Mouse (Mus musculus): Measurements from ENCODE around the gene Usp50. TPM values are rescaled to one million over a fixed set of nuclear protein-coding genes. Genes with fewer than 3 reads are reported as not detected.

Gene Usp50
- total and polyA plus RNA-seq, 3 experiments, result 0.37 to 3.2 (median 0.89) TPM

DNA sequence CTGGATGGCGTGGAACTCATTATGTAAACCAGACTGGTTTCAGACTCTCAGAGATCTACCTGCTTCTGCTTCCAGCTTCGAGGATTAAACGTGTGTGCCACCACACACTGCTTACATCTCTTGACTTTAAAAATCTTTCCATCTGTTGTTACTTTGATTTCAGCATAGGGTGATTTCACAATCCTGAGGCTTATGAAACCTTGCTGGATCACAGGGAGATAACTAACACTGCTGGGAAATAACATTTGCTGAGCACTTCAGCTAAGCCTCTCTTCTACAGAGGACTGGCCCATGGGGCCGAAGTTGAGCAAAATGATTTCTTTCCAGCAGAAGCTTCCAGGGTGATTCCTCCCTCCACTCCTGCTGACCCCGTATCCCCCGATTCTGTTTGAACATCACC is 88.0 kb downstream of the Usp50 start:
- H3K4me2 ChIP-seq (ENCODE audit: insufficient read depth, low read depth, poor library complexity, severe bottlenecking), result no peak overlapping the region
- peaks cover 5% of the 10 kb centered on the region for H3K27me3 ChIP-seq (replicated peaks)
- H3K9me3 ChIP-seq (replicated peaks; ENCODE audit: low read length), result no peaks in the 10 kb centered on the region
- no peak for DNase-seq (ENCODE audit: extremely low read depth)
- no peak overlapping the region for H3K4me3 ChIP-seq (replicated peaks in 1 of 3; ENCODE audit: low read depth in 2 of 3, low read length in 2 of 3, poor library complexity in 1 of 3)
- no peaks in the 10 kb centered on the region for H3K79me2 ChIP-seq (replicated peaks; ENCODE audit: control insufficient read depth, extremely low read depth, insufficient read depth, poor library complexity, severe bottlenecking)
- H3K4me1 ChIP-seq (ENCODE audit: control insufficient read depth in 1 of 2, insufficient read depth in 2 of 2), result no peaks in the 10 kb centered on the region
- H3K36me3 ChIP-seq (replicated peaks in 1 of 2; ENCODE audit: control insufficient read depth in 1 of 2, insufficient read depth in 1 of 2, low read length in 1 of 2), result no peaks in the 10 kb centered on the region
- in situ Hi-C loops (cut with MboI; ENCODE audit: low pct_ligation_motif_present, low pct_unique_long_range_greater_than_20kb, low sequenced_read_pairs), result no loop called here
- TF ChIP-seq UBTF (IDR thresholded peaks at IDR 0.05; ENCODE audit: low read depth, low read length), result no peak
- H3K9ac ChIP-seq (ENCODE audit: insufficient read depth, low read depth), result no peak overlapping the region
- H3K27ac ChIP-seq (ENCODE audit: insufficient read depth, low read depth), result no peak overlapping the region
- dilution Hi-C loops (cut with MboI; ENCODE audit: extremely low pct_ligation_motif_present, extremely low pct_unique_long_range_greater_than_20kb, low sequenced_read_pairs), result no loop called here

DNA sequence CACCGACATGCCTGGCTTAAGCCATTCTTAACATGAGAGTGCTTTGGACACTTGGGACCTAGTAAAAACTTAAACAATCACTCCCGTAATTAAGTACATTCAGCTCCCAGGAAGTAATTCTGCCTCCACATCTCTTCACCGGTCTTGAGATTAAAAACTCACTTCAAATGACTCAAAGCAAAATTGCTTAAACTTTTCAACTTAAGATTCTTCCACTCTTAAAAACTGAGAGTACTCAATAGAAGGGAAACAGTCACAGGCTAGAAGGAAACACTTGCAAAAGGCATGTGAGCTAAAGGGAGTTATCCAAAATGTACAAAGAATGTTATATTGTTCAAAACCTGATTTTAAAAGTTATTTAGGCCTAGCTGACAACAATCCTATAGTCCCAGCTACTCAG is 92.0 kb downstream of the Usp50 start:
- dilution Hi-C loops (cut with MboI; ENCODE audit: extremely low pct_ligation_motif_present, extremely low pct_unique_long_range_greater_than_20kb, low sequenced_read_pairs) (no loop called here), in situ Hi-C loops (cut with MboI; ENCODE audit: low pct_ligation_motif_present, low pct_unique_long_range_greater_than_20kb, low sequenced_read_pairs) (no loop called here)
- no peak for DNase-seq (ENCODE audit: extremely low read depth)
- no peaks in the 10 kb centered on the region for H3K9me3 ChIP-seq (replicated peaks; ENCODE audit: low read length)
- no peak overlapping the region for H3K9ac ChIP-seq (ENCODE audit: insufficient read depth, low read depth)
- no peak overlapping the region for H3K27ac ChIP-seq (ENCODE audit: insufficient read depth, low read depth)
- TF ChIP-seq JUN (IDR thresholded peaks at IDR 0.05; ENCODE audit: insufficient read depth, low read depth, low read length), result no peak
- no peak overlapping the region for H3K4me3 ChIP-seq (replicated peaks in 1 of 3; ENCODE audit: low read depth in 2 of 3, low read length in 2 of 3, poor library complexity in 1 of 3)
- H3K4me1 ChIP-seq (ENCODE audit: control insufficient read depth in 1 of 2, insufficient read depth in 2 of 2), result no peaks in the 10 kb centered on the region
- no peaks in the 10 kb centered on the region for H3K36me3 ChIP-seq (replicated peaks in 1 of 2; ENCODE audit: control insufficient read depth in 1 of 2, insufficient read depth in 1 of 2, low read length in 1 of 2)
- H3K27me3 ChIP-seq (replicated peaks), result peaks cover 5% of the 10 kb centered on the region
- H3K79me2 ChIP-seq (replicated peaks; ENCODE audit: control insufficient read depth, extremely low read depth, insufficient read depth, poor library complexity, severe bottlenecking), result no peaks in the 10 kb centered on the region
- no peak overlapping the region for H3K4me2 ChIP-seq (ENCODE audit: insufficient read depth, low read depth, poor library complexity, severe bottlenecking)

DNA sequence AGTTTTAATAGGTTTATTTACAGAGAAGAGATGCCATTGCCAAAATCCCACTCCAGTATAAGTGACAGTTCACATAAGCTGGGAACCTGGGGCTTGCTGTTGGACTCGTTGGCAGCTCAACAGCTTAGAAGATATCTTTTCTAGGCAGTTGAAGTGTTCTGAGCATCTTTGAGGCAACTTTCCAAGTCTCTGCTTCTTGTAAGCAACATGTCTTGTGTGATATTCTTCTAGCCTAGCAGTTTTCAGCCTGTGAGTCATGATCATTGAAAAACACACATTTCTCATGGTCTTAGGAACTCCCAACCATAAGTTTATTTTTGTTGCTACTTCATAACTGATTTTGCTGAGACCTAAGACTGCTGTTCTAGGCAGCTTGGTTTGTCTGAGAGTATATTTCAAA is 100.3 kb downstream of the Usp50 start:
- Histone ChIP-seq H3K27ac (ENCODE audit: insufficient read depth, low read depth) (no peak overlapping the region), H3K27me3 (replicated peaks) (no peaks in the 10 kb centered on the region)

More for the DNA sequence above, 100.3 kb downstream of the Usp50 start:
- Histone ChIP-seq H3K79me2 (replicated peaks; ENCODE audit: control insufficient read depth, extremely low read depth, insufficient read depth, poor library complexity, severe bottlenecking) (peaks cover 3% of the 10 kb centered on the region; the same call in 1 of the 2 replicates), H3K9me3 (replicated peaks; ENCODE audit: low read length) (peaks cover 3% of the 10 kb centered on the region), H3K4me3 (replicated peaks in 1 of 3; ENCODE audit: low read depth in 2 of 3, low read length in 2 of 3, poor library complexity in 1 of 3) (no peak overlapping the region), H3K36me3 (replicated peaks in 1 of 2; ENCODE audit: control insufficient read depth in 1 of 2, insufficient read depth in 1 of 2, low read length in 1 of 2) (peaks cover 0 to 18% of the 10 kb centered on the region in 2 experiments), H3K4me1 (ENCODE audit: control insufficient read depth in 1 of 2, insufficient read depth in 2 of 2) (peaks cover 0 to 14% of the 10 kb centered on the region in 2 experiments; a peak in 2 of 4 replicates), H3K4me2 (ENCODE audit: insufficient read depth, low read depth, poor library complexity, severe bottlenecking) (no peak overlapping the region), H3K9ac (ENCODE audit: insufficient read depth, low read depth) (no peak overlapping the region)
- dilution Hi-C loops (cut with MboI; ENCODE audit: extremely low pct_ligation_motif_present, extremely low pct_unique_long_range_greater_than_20kb, low sequenced_read_pairs), result no loop called here
- no peak for DNase-seq (ENCODE audit: extremely low read depth)
- TF ChIP-seq MXI1 (IDR thresholded peaks at IDR 0.05; ENCODE audit: low read depth, low read length), result no peak
- no peak for TF ChIP-seq ZNF384 (IDR thresholded peaks at IDR 0.05; ENCODE audit: low read depth, low read length)
- TF ChIP-seq MAZ (IDR thresholded peaks at IDR 0.05; ENCODE audit: low read depth, low read length), result no peak
- TF ChIP-seq POLR2A (IDR thresholded peaks at IDR 0.05; ENCODE audit: low read depth, low read length), result no peak
- no peak for TF ChIP-seq NRF1 (IDR thresholded peaks at IDR 0.05; ENCODE audit: low read depth, low read length)
- no peak for TF ChIP-seq EP300 (IDR thresholded peaks at IDR 0.05; ENCODE audit: low read length)
- no peak for TF ChIP-seq MEF2A (IDR thresholded peaks at IDR 0.05; ENCODE audit: borderline replicate concordance, low read depth, low read length)
- no peak for TF ChIP-seq POLR2AphosphoS2 (IDR thresholded peaks at IDR 0.05; ENCODE audit: low read depth, low read length)
- no peak for TF ChIP-seq USF2 (conservative IDR thresholded peaks at IDR 0.05; ENCODE audit: low read depth, low read length)
- no peak for TF ChIP-seq KAT2A (IDR thresholded peaks at IDR 0.05; ENCODE audit: insufficient replicate concordance, low read length)
- TF ChIP-seq TCF12 (IDR thresholded peaks at IDR 0.05; ENCODE audit: low read depth, low read length), result no peak
- TF ChIP-seq IRF4 (IDR thresholded peaks at IDR 0.05; ENCODE audit: low read depth, low read length), result no peak
- no peak for TF ChIP-seq USF1 (IDR thresholded peaks at IDR 0.05; ENCODE audit: low read depth, low read length)
- no peak for TF ChIP-seq E2F4 (IDR thresholded peaks at IDR 0.05; ENCODE audit: insufficient replicate concordance, low read depth, low read length)
- no peak for TF ChIP-seq BHLHE40 (IDR thresholded peaks at IDR 0.05; ENCODE audit: low read depth, low read length)
- no peak for TF ChIP-seq MAX (IDR thresholded peaks at IDR 0.05; ENCODE audit: low read length)
- in situ Hi-C loops (cut with MboI; ENCODE audit: low pct_ligation_motif_present, low pct_unique_long_range_greater_than_20kb, low sequenced_read_pairs), result no loop called here
